Comparison of ENCODE assay signal across 8 mouse cellular contexts in genomic region chr10:57847916-57848682, GRCm38 (mm10). TPM values are rescaled to one million over a fixed set of nuclear protein-coding genes. Genes with fewer than 3 reads are reported as not detected.
DNase-seq lines count a peak whose midpoint lies in the region; ATAC-seq lines count a peak whose summit lies in the region.

No protein-coding gene starts in this region.

- 53% methylated on average over 5 of the region's 6 CpGs for WGBS in forebrain, embryonic 15.5 days
- WGBS in neural tube, embryonic 12.5 days, result 61% methylated on average over 6 of the region's 6 CpGs

- H3K4me2 ChIP-seq in forebrain, embryonic 15.5 days (replicated peaks), result no peak overlapping the region
- no peak overlapping the region for H3K4me2 ChIP-seq in neural tube, embryonic 12.5 days (replicated peaks)

- no peaks in the 10 kb centered on the region for H3K27me3 ChIP-seq in forebrain, embryonic 15.5 days
- no peaks in the 10 kb centered on the region for H3K27me3 ChIP-seq in neural tube, embryonic 12.5 days (replicated peaks)

- H3K27ac ChIP-seq in forebrain, embryonic 15.5 days (replicated peaks), result no peak overlapping the region
- no peak overlapping the region for H3K27ac ChIP-seq in neural tube, embryonic 12.5 days

- H3K4me1 ChIP-seq in forebrain, embryonic 15.5 days, result no peaks in the 10 kb centered on the region
- H3K4me1 ChIP-seq in neural tube, embryonic 12.5 days, result no peaks in the 10 kb centered on the region

- DNase-seq in cerebellum, adult 11 months, result peak; percentile 5
- DNase-seq in cerebellum, adult 11-12 months, result no peak
- DNase-seq in A20 (ENCODE audit: low read depth, low spot score), result peak; percentile 62
- peak; percentile 58 for DNase-seq in brain, embryonic 18.5 days (ENCODE audit: low read depth, low spot score)
- peak; percentile 46 to 50 for DNase-seq in layer of hippocampus, postnatal 10 days (ENCODE audit: low spot score in 2 of 2)
- no peak for DNase-seq in ovary, postnatal 36 days (ENCODE audit: low spot score)

- no peaks in the 10 kb centered on the region for H3K9me3 ChIP-seq in forebrain, embryonic 15.5 days
- H3K9me3 ChIP-seq in neural tube, embryonic 12.5 days, result no peaks in the 10 kb centered on the region

- ATAC-seq in forebrain, embryonic 15.5 days (replicated peaks), result peak; percentile 89
- peak; percentile 66 for ATAC-seq in neural tube, embryonic 12.5 days (ENCODE audit: low FRiP score, low read depth)

- no peak overlapping the region for H3K9ac ChIP-seq in forebrain, embryonic 15.5 days (replicated peaks)
- no peak overlapping the region for H3K9ac ChIP-seq in neural tube, embryonic 12.5 days

- H3K36me3 ChIP-seq in forebrain, embryonic 15.5 days, result no peaks in the 10 kb centered on the region
- no peaks in the 10 kb centered on the region for H3K36me3 ChIP-seq in neural tube, embryonic 12.5 days

- H3K4me3 ChIP-seq in forebrain, embryonic 15.5 days, result no peak overlapping the region
- no peak overlapping the region for H3K4me3 ChIP-seq in neural tube, embryonic 12.5 days

RNA-seq across cellular contexts. Expression of gene Smpdl3a, which starts 54.0 kb away (rescaled TPM):
- 13.1 and 15.9 TPM in 2 replicates for polyA plus RNA-seq in forebrain, embryonic 15.5 days (2015; fragmentation: Nextera tagmentation; extraction: Ambion mirVana)
- 10 to 100 TPM; 25.6 to 27.4 TPM for total RNA-seq in layer of hippocampus, postnatal 10 days (2021)
- 15.1 and 17.8 TPM in 2 replicates for polyA plus RNA-seq in neural tube, embryonic 12.5 days (2016; fragmentation: Nextera tagmentation; extraction: Ambion mirVana)

Comparison
In these comparisons a context has a peak if more than half of its experiments do, and no peak if none do; other contexts are left out.
1. DNase-seq: peak in cerebellum, adult 11 months (single experiment), A20 (single experiment), brain, embryonic 18.5 days (single experiment) and layer of hippocampus, postnatal 10 days (2 of 2); none in cerebellum, adult 11-12 months (single experiment) and ovary, postnatal 36 days (single experiment).